Mouse (Mus musculus): ENCODE data around the gene Rrp15. TPM values are rescaled to one million over a fixed set of nuclear protein-coding genes. Genes with fewer than 3 reads are reported as not detected.
A peak's percentile ranks its signal among the peaks of the same experiment; 100 is the strongest.
"Not testable (repeated sequence)": the region's sequence is repeated elsewhere in the genome, so short reads cannot be mapped to it uniquely, and the experiment has no call there.

The Rrp15 gene
- 10 to 100 TPM; 14.8 to 14.9 TPM for total RNA-seq (2021)

DNA sequence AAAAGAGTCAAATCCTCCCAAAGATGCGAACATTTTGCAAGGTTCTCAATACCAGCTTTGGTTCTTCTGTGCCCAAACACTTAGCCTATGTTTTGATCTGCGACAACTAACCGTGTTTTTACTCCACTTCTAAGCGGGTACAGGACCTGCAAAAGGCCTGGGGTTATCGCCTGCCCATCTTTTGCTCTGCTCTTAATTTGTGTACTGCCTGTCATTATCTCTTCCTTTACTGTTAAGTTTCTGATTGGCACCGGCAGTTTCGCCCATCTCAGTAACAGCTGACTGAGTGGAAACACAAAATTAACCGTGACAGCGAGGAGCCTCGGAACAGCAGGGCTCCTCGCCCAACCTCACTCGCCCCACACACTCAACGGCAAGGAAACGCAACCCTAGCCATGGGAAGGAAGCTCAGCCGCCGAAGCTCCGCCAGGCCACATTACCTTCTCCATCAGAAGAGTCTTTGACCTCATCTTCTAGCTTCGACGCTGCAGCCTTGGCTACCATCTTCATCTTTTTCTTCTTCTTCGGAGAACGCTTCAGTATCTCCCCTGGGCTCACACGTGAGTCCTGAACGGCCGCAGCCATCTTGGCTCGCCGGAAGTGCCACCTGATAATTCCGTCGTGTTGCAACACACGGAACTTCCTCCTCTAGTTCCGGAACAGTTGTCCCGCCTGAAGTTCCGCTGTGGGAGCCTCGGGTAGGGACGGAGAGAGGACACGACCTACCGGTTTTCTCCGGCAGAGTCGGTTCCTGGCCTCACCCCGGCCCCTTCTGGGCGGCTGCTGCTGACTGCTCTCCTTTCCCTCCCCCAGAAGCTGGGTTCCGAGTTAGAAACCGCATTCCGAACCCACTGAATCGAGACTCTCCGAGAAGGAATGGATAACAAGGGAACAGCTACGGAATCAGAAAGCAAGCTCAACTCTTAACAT is at the start of gene Rrp15:
Rrp15 (minus strand) TSS at position 635 of the 930 bp plus-strand sequence.
- peak; percentile 82 to 85 for DNase-seq (ENCODE audit: extremely low spot score in 1 of 2, low spot score in 1 of 2)

DNA sequence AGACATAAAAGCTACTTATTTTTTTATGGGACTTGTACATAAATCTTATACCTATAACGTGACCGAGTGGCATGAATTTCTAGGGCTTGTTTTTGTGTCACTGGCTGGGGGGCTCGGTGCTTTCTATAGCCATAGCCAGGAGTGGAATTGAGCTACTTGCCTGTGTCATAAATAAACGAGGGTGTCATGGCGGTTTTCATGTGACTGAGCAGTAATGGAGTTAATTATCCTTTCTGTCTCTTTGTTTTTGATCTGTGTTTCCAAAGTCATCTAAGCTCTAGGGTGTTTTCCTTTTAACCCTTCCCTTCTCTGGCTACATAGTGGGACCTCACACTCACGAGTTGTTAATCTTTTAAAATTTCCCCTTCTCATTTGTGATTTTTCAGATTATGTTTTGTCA is 48.8 kb upstream of the Rrp15 start:
- no peak for DNase-seq (ENCODE audit: extremely low spot score in 1 of 2, low spot score in 1 of 2)

DNA sequence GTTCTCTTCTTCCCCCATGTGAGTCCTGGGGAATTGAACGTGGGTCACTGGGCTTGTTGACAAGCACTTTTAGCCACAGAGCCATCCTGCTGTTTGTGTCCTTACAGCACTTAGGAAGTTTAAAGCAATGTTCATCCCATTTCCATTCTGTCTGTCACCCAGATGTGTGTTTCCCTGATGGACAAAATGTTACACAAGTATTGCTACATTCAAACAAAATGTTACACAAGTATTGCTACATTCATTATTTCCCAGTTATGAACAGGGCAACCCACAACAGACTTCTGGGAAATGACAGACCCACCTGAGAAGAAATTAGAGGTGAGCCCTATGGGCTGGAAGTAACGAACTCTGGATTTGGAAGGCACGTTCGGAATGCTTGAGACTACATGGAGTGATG is 36.2 kb upstream of the Rrp15 start:
- DNase-seq (ENCODE audit: extremely low spot score in 1 of 2, low spot score in 1 of 2) = no peak

DNA sequence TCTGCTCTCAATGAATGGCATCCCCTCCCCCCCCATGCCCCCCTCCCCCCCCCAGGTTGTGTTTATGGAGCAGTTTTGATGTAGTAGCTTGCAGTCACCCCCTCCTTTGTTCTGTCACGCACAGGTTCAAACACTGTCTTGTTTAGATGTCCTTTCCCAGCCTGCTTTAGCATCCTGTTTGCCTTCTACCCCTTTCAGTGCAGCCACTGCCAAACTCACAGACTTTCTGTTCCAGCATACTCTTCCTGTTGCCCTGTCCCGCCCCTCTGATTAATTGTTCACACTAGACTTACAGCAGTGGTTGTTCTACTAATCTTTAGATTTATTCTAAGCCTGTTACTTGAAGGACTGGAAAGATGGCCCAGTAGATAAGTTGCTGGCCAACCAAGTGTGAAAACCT is 31.7 kb upstream of the Rrp15 start:
- no peak for DNase-seq (ENCODE audit: extremely low spot score in 1 of 2, low spot score in 1 of 2)

DNA sequence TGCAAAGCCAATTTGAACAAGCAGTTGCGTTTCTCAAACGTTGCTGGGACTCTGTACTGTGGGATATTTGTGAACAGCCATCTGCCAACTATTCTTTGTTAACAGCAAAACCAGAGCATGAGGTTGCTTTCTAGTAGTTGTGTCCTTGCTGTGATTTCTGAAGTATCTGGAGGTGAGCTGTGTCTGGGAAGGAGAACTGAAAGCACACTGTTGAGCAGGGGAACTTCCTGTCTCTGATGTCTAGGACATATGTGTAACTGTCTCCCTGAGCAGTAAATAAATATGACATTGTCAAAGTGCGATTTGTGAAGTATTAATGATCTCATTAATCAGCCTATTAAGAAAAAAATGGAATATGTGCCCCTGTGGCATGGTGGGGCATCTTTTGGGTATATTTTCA is 24.0 kb upstream of the Rrp15 start:
- no peak for DNase-seq (ENCODE audit: extremely low spot score in 1 of 2, low spot score in 1 of 2)

DNA sequence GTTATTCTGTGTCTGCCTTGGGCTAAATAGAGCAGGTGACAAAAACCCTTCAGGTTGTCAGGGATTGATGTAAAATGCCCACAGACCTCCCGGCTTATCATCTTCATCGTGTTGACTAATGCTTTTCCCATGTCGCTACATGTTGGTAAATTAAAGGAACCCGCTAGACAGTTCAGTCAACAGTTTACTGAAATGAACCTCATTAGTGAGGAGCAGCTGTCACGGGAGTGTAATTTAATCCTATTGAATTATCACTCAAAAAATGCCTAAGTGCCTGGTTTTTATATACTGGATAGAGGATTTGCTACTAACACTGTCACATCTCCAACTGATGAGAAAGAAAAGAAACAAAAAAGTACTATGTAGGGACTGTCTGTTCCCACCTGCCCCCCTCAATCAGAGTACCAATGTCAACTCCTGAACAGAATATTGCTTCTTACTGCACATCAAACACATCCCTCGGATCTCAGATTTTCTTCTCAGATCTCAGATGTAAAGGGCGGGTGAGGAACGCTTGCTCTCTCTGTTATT is 23.5 kb upstream of the Rrp15 start:
- no peak for DNase-seq (ENCODE audit: extremely low spot score in 1 of 2, low spot score in 1 of 2)

DNA sequence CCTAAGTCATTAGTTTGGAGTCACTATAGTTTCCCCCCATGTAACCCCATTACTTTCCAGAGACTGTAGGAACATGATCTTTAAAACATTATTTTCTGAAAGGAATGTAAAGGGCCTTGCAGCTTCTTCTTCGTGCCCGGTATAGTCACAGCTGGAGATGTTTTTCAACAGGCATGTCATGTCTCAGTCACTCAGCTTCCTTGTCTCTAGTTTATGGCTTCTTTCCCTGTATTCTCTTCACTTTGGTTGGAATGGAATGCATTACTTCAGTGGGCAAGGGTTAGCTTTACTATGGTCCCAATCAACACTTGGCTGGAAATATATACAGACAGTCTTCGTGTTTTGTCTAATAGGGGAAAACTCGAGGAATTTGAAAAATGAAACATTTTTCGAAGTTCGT is 22.8 kb upstream of the Rrp15 start:
- no peak for DNase-seq (ENCODE audit: extremely low spot score in 1 of 2, low spot score in 1 of 2)

DNA sequence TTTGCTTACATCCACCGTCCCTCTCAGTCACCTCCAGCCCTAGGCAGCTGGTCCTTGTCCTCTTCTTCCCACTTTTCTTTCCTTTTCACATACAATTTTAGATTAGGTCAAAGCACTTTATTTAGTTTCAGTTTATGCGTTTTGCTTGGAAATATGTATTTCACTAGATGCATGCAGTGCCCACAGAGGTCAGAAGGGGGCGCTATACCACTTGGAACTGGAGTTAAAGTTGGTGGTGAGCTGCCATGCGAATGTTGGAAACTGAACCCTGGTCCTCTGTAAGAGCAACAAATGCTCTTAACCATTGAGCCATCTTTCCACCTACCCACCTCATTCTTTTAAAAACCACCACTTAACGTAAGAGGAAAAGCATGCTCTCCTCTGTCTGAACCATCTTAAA is 21.5 kb upstream of the Rrp15 start:
- DNase-seq (ENCODE audit: extremely low spot score in 1 of 2, low spot score in 1 of 2) = no peak

DNA sequence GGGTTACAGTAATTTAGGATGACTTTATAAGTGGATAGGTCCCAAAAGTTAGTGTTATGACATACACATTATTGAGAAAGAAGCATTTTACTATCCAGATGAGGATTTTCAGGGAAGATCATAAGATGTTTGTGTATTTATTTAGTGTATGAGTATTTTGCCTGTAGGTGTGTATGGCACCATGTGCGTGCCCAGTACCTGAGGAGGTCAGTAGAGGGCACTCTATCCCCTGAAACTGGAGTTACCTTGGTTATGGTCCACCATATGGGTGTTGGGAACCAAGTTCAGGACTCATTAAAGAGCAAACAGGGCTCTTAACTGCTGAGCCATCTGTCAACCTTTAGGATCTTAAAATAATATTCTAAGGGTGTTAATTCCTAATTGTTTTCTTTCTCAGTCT is 19.2 kb upstream of the Rrp15 start:
- no peak for DNase-seq (ENCODE audit: extremely low spot score in 1 of 2, low spot score in 1 of 2)

DNA sequence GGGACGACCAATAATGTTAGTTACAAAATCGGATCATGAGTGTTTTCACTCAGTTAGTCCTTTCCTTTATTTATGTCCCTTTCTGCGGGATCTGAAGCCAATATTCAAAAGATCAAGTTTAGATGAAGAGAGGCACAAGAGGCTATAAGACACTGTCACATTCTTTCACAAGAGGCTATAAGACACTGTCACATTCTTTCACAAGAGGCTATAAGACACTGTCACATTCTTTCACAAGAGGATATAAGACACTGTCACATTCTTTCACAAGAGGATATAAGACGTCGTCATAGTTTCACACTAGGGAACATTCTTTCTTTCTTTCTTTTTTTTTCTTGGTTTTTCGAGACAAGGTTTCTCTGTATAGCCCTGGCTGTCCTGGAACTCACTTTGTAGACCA is 14.3 kb upstream of the Rrp15 start:
- not testable (repeated sequence) for DNase-seq (ENCODE audit: extremely low spot score in 1 of 2, low spot score in 1 of 2)

DNA sequence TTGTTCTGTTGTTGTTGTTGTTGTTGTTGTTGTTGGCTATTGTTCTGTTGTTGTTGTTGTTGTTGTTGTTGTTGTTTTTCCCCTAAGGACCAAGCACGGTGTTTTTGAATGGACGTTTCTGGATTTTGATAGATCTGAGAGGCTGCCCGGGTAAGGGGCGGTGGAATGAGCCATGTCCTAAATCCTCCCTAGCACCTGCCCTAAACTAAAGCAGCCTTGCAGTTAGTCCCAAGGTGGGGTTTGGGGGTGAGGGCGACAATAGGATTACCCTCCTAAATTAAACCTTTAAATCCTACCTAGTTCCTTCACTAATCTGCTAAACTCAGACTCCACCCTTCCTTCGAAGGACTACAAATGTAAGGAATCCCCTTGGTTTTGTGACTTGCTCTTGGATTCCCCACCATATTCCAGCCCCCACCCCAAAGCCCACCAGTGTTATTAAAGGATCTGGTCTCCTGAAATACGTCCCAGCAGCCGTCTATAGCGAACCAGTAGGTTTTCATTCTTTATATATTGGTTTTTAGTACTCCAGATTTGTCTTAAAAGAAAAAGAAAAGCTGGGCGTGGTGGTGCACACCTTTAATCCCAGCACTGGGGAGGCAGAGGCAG is 621 bp upstream of the Rrp15 start:
- DNase-seq (ENCODE audit: extremely low spot score in 1 of 2, low spot score in 1 of 2) = no peak

DNA sequence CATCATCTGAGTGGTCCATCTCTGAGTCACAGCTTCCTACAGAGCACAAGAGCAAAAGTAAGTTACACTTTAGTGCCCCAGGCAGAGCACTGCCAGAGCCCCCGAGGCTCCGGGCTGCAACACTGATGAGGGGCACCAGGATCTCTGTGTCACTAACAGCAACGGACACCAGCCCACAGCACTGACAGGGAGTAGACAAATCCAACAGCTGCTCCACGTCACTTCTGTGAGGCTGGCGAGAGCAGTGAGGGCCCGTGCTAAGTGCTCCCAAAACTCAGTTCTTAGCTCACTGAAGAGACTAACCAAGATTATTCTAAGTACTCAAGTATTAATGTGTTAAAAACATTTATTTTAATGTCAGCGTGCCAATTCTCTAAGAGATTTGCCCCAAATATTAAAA is 9.3 kb downstream of the Rrp15 start:
- no peak for DNase-seq (ENCODE audit: extremely low spot score in 1 of 2, low spot score in 1 of 2)

DNA sequence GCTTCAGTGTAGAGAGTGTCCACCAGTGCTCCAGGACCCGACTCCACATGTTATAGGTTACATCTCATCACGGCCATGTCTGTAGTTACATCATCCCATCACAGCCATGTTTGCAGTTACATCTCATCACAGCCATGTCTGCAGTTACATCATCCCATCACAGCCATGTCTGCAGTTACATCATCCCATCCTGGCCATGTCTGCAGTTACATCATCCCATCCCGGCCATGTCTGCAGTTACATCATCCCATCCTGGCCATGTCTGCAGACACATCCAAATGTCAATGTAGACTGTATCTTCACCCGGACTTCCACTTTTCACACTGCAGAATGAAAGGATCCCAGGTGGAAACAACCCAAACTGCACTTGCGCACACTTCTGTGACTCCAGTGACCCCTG is 13.6 kb downstream of the Rrp15 start:
- DNase-seq (ENCODE audit: extremely low spot score in 1 of 2, low spot score in 1 of 2) = no peak

DNA sequence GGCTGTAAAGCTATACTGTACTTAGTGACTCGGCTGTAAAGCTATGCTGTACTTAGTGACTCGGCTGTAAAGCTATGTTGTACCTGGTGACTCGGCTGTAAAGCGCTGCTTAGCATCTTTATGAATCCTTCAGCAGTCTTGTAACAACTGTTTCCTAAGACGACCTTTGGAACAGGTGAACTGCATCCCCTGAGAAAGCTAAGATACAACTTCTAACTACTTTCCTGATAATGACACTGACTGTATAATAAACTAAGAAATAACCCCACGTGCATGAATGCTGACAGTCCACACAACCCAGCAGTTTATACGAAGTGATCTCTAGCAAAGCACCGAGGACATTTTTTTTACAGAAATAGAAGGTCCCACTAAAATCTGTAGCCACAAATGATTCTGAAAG is 16.1 kb downstream of the Rrp15 start:
- no peak for DNase-seq (ENCODE audit: extremely low spot score in 1 of 2, low spot score in 1 of 2)

DNA sequence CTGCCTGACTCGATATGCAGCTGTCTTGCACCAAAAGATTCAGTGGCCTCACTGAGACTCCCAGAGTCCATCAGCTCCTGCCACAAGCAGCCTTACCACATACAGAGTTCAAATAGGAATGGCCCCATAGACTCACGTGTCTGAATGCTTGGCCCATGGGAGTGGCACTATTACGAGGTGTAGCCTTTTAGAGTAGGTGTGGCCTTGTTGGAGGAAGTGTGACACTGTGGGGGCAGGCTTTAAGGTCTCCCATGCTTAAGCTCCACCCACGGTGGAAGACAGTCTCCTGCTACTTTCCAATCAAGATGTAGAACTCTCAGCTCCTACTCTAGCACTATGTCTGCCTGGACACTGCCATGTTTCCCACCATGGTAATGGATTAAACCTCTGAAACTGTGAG is 20.4 kb downstream of the Rrp15 start:
- DNase-seq (ENCODE audit: extremely low spot score in 1 of 2, low spot score in 1 of 2) = no peak

DNA sequence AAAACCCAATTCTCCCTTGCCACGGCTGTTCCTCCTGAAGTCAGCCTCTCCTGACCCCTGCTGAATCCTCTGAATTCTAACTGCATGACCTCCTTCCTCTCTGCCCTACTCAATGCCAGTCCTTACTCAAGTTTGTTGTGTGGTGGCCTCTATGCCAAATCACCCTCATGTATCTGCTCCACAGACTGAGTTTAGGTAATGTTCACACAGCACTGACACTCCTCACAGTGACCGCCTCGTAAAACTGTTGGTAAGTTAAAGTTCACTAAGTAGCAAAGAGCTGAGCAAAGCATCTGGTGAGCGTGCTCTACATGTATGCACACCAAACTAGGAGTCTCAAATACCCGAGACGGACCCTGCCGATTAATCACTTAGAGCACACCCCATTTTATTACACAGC is 23.0 kb downstream of the Rrp15 start:
- DNase-seq (ENCODE audit: extremely low spot score in 1 of 2, low spot score in 1 of 2) = no peak

DNA sequence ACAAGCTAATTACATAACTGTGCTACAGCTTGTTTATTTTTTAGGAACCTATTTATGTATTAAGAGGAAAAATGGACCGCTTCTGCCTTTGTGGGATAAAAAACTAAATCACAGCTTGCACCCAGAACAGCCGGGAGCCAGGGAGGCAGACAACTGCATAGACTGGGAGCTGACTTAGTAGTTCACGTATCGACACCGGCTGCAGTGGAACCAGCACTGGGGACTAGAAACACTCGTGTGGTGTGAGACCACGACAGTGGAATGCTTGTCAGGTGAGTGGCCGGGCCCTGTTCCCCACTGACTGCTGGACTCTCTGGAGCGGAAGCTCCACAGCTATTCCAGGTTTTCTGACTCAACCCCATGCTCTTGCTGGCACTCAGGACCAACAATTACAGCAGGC is 26.9 kb downstream of the Rrp15 start:
- DNase-seq (ENCODE audit: extremely low spot score in 1 of 2, low spot score in 1 of 2) = no peak

DNA sequence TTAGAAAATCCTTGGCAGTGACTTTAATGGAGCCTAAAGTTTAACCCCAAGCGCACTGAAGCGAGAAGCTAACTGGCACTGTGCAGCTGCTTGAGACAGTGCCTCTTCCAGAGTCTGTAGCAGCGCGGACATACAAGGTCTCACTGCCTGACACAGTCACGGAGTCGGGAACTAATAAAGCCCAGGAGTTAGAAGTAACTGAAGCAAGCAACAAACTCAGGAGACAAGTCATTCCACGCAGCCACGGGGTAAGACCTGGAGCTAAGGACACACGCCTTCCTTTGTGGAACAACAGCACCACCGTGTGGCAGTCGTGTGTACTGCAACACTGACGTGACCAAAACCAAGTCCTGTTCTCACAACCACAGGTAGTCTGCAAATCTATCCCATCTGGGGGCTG is 27.3 kb downstream of the Rrp15 start:
- peak; percentile 87 to 97 for DNase-seq (ENCODE audit: extremely low spot score in 1 of 2, low spot score in 1 of 2)

DNA sequence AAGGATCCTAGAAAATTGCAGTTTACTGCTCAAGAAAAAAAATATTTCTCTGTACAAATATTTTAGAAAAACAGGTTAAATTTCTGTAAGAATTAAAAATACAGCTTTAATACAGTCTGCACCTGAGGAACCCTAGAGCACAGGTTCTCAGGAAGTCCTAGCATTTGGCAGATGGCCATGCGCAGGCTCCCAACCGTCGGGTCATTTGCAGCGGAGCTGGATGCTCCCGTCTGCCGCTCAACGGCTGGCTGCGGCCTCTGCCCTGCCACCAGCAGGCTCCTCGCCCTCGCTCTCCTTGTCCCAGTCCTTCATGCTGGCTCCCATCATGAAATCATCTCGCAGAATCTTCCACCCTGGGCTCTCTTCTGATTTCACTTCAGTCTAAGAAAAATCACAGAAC is 28.0 kb downstream of the Rrp15 start:
- no peak for DNase-seq (ENCODE audit: extremely low spot score in 1 of 2, low spot score in 1 of 2)

DNA sequence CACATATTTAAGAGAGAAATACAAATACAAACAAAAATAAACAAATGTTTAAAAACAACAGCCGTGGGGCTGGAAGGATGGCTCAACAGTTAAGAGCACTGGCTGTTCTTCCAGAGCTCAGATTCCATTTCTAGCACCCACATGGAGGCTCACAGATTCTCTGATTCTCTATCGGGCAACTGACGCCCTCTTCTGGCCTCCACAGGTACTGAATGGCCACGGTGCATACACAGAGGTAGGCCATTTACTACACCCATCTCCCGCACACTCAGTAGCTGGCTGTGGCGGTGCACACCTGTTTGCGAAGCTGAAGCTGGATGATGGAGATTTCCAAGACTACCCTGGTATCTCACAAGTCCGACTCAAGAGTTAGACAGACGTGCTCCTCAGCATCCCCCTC is 29.4 kb downstream of the Rrp15 start:
- no peak for DNase-seq (ENCODE audit: extremely low spot score in 1 of 2, low spot score in 1 of 2)

DNA sequence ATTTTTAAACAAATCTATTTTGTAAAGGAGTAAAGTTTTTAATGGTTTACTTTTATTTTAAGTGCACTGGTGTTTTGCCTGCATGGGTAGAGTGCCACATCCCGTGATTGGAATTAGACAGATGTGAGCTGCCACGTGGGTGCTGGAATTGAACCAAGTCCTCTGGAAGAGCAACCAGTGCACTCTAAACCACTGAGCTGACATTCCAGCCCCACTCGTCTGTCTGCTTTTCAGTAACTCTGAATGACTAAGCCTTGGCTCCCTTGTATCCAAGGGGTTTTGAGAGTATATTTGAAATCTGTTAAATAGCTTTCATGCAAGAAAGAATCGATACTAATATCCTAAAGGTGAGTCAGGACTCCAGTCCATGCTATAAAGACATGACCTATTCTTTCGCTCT is 30.3 kb downstream of the Rrp15 start:
- no peak for DNase-seq (ENCODE audit: extremely low spot score in 1 of 2, low spot score in 1 of 2)

Data from layer of hippocampus, postnatal 25 days (tissue).